Mouse (Mus musculus): ENCODE results near the gene Mink1.

DNA sequence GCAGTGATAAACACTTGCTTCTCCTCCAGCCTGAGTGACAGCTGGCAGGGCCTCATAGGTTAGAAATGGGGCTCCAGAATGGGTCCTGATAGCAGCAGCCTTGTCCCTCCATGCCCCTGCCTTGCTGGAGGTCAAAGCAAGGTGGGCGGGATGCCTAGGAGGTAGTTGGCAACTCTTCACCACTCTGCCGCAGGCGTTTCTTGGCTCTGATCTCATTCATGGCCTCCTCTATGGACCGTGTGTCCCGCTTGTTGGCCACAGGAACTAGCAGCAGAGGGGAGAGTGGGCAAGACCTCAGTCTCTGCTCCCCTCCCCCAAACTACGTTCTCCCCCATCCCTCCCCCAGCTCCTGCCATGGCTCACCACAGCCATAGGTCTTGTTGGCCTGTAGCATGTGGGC, 101.3 kb downstream of the Mink1 start:
- TF ChIP-seq CTCF (IDR thresholded peaks at IDR 0.05; ENCODE audit: borderline replicate concordance, insufficient read depth, low read depth, low read length) (no peak), POLR2A (IDR thresholded peaks at IDR 0.05; ENCODE audit: borderline replicate concordance, insufficient read depth, low read length) (no peak)
